Mouse (Mus musculus) neural tube, embryonic 15.5 days (tissue): ENCODE results near the gene 1700016K19Rik. TPM values are rescaled to one million over a fixed set of nuclear protein-coding genes. Genes with fewer than 3 reads are reported as not detected.

ENCODE experiments used
- ATAC-seq: fragments of 200-750 bp; cut with Nextera tagmentation; 2 replicates; pipeline ENCODE4 v1.8.0; 2017; ENCODE audit warnings: mild to moderate bottlenecking, moderate TSS enrichment, moderate library complexity; ENCODE audit not compliant: low FRiP score
- H3K27ac ChIP-seq: fragments of 300-500 bp; sonication (generic); replicated peaks from 2 replicates; pipeline ENCODE4 v1.5.1; 2015; ENCODE audit warnings: mild to moderate bottlenecking, inconsistent platforms
- H3K27me3 ChIP-seq: fragments of 300-500 bp; sonication (generic); replicated peaks from 2 replicates; pipeline ENCODE4 v1.6.1; 2015; ENCODE audit warnings: inconsistent platforms
- H3K36me3 ChIP-seq: fragments of 300-500 bp; sonication (generic); 2 replicates; pipeline ENCODE4 v1.6.1; 2015; ENCODE audit warnings: inconsistent platforms
- H3K4me1 ChIP-seq: fragments of 300-500 bp; sonication (generic); 2 replicates; pipeline ENCODE4 v1.6.1; 2015; ENCODE audit warnings: inconsistent platforms
- H3K4me2 ChIP-seq: fragments of 300-500 bp; sonication (generic); 2 replicates; pipeline ENCODE4 v1.6.1; 2015; ENCODE audit warnings: inconsistent platforms, mild to moderate bottlenecking, moderate library complexity
- H3K4me3 ChIP-seq: fragments of 300-500 bp; sonication (generic); replicated peaks from 2 replicates; pipeline ENCODE4 v1.5.1; 2015; ENCODE audit warnings: mild to moderate bottlenecking, inconsistent platforms
- H3K9ac ChIP-seq: fragments of 300-500 bp; sonication (generic); replicated peaks from 2 replicates; pipeline ENCODE4 v1.6.1; 2015; ENCODE audit warnings: mild to moderate bottlenecking, inconsistent platforms
- H3K9me3 ChIP-seq: fragments of 300-500 bp; sonication (generic); replicated peaks from 2 replicates; pipeline ENCODE4 v1.6.1; 2016; ENCODE audit warnings: inconsistent platforms
- WGBS: fragments of 180-500 bp; shearing (Covaris S2); methylation state at CpG from one replicate; pipeline ENCODE4 v1.1.7; 2015; ENCODE audit warnings: mixed read lengths; 5-methylcytosine and 5-hydroxymethylcytosine counted together
- polyA plus RNA-seq: library from polyadenylated mRNA; unstranded; fragments of >200 nt; fragmentation: Nextera tagmentation; extraction: Ambion mirVana; gene quantifications from 2 replicates; pipeline ENCODE4 v1.2.1, GENCODE M21; 2015

The 1700016K19Rik gene
- polyA plus RNA-seq, 1 experiment from 2014 or later = 3.3 TPM

DNA sequence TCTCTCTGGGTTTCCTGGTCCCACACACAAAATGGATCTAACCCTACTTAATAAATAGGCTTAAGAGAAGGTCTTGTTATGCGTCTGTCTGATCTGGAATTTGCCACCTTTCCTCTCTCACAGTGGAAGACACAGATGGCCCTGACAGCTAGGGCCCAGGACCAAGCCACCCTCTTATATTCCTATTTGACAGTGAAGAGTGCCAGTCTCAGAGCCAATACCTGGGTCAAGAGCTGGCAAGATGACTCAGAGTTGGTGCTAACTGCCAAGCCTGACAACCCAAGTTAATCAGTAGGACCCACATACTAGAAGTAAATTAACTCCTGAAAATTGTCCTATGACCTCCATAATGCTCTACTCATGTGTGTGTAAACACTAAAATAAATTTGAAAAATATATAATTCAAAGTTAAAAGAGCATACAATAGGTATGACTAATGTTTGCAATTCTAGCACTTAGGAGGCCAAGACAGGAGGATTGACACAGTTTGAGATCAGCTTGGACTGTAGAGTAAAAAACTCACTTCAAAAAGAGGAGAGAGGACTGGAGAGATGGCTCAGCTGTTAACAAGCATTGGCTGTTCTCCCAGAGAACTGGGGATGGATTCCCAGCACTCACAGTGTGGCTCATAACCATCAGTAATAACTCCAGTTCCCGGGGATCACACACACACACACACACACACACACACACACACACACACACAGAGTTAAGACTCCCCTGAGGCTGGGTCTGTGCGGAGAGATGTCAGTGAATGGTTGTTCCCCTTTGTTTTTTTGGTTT is 39.8 kb downstream of the 1700016K19Rik start:
- Histone ChIP-seq H3K27ac (no peak overlapping the region), H3K36me3 (no peaks in the 10 kb centered on the region), H3K4me3 (no peak overlapping the region), H3K4me1 (peaks cover 12% of the 10 kb centered on the region; the same call in 1 of the 2 replicates), H3K27me3 (no peaks in the 10 kb centered on the region), H3K4me2 (no peak overlapping the region), H3K9ac (no peak overlapping the region), H3K9me3 (no peaks in the 10 kb centered on the region)
- WGBS = 79% methylated on average over 3 of the region's 3 CpGs
- ATAC-seq = no peak

DNA sequence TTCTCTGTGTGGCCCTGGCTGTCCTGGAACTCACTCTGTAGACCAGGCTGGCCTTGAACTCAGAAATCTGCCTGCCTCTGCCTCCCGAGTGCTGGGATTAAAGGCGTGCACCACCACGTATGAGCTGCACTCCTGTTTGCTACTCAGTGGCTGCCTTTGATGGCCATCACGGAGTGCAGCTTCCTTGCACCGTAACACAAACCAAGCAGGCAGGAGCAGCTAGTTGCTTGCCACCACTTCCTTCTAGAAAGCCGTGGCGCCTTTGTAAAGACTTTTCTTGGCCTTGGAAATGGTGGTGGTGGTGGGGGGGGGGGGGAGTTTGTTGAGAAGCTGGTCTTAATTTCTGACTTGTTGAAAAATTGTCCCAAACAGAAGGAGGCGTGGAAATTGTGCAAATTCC is 40.4 kb downstream of the 1700016K19Rik start:
- WGBS = 87% methylated on average over 8 of the region's 8 CpGs
- no peak for ATAC-seq

DNA sequence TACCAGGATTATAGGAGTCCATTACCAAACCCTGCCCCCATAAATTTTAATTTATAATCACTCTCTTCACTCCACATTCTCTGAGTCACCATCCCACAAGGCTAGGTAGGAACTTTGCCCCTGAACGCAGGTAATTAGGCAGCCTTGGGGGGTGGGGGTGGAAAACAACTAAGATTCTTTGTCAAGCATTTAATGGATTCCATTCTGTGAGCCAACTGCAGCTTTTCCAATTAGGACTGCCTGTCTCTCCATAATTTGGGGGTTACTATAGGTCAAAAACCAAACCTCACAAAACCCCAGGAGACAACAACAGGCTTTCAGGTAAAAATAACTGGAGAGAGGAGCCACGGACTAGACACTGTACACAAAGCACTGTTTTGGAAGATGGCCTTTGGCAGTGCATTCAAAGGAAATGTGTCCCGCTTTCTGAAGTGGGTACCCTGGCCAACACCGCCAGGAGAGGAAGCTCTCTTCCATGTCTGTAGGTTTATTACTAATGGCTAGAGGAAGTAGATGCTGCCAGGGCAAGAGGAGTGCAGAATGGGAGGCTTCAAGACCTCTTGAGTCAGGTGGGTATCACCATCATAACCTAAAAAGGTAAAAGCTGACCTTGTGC is 41.2 kb downstream of the 1700016K19Rik start:
- no peak for ATAC-seq

More for the DNA sequence above, 40.4 kb downstream of the 1700016K19Rik start:
- no peaks in the 10 kb centered on the region for H3K27me3 ChIP-seq
- no peak overlapping the region for H3K9ac ChIP-seq
- H3K27ac ChIP-seq = no peak overlapping the region
- H3K4me2 ChIP-seq = no peak overlapping the region
- no peak overlapping the region for H3K4me3 ChIP-seq
- H3K36me3 ChIP-seq = peaks cover 3% of the 10 kb centered on the region; the same call in 1 of the 2 replicates
- H3K9me3 ChIP-seq = no peaks in the 10 kb centered on the region
- peaks cover 12% of the 10 kb centered on the region; the same call in 1 of the 2 replicates for H3K4me1 ChIP-seq

DNA sequence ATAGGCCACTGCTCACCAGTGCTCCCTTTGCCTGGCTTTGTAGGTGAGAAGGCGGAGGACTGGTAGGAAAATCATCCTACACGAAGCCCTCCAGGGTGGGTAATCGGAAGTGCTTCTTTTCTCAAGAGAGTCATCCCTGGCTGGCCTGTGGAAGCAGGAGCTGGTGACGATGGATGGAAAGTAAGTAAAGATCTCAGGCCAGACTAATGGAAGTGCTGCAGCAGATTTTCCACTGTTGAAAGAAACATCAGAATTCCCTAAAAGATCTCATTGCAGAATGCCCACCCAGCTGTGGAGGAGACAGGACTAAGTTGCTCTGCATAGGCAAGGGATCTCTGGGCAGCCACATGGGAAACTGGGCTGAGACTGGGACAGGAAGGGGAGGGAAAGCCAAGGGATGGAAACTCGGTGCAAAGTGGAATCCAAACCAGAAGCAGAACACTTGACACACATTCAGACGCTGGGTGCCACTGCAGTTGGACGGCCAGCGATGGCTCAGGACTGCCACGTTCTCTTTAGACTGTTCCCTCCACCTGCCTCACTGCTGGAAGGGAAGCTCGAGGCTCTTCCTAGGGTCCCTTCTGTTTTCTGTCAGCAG is 42.4 kb downstream of the 1700016K19Rik start:
- H3K4me2 ChIP-seq = no peak overlapping the region
- no peak overlapping the region for H3K9ac ChIP-seq
- no peaks in the 10 kb centered on the region for H3K9me3 ChIP-seq
- H3K27ac ChIP-seq = no peak overlapping the region
- no peak for ATAC-seq
- no peaks in the 10 kb centered on the region for H3K27me3 ChIP-seq
- H3K36me3 ChIP-seq = peaks cover 23% of the 10 kb centered on the region
- peaks cover 12% of the 10 kb centered on the region; the same call in 1 of the 2 replicates for H3K4me1 ChIP-seq
- 66% methylated on average over 10 of the region's 10 CpGs for WGBS
- no peak overlapping the region for H3K4me3 ChIP-seq

More for the DNA sequence above, 41.2 kb downstream of the 1700016K19Rik start:
- 82% methylated on average over 4 of the region's 4 CpGs for WGBS
- Histone ChIP-seq H3K9me3 (no peaks in the 10 kb centered on the region), H3K36me3 (peaks cover 11% of the 10 kb centered on the region; the same call in 1 of the 2 replicates), H3K4me1 (peaks cover 12% of the 10 kb centered on the region; the same call in 1 of the 2 replicates), H3K4me3 (no peak overlapping the region), H3K4me2 (no peak overlapping the region), H3K27me3 (no peaks in the 10 kb centered on the region), H3K9ac (no peak overlapping the region), H3K27ac (no peak overlapping the region)

DNA sequence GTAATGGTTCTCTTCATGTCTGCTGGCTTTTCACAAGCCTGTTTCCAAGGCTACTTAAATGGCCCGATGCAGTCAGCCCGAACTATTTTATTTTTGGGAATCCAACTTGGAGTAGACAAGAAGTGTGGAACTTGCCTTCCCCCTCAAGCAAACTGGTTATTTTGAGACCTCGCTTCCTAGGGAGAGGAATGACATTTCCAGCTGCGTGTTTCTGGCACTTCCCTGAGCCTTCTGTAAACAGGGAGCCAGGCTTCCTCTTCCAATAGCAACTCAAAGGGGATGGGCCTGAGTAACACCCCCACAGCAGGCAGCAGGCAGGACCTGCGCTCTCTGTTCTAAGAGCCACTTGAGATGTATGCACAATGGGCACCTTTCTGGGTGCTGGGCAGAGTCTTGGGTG is 43.2 kb downstream of the 1700016K19Rik start:
- Histone ChIP-seq H3K4me1 (peaks cover 12% of the 10 kb centered on the region; the same call in 1 of the 2 replicates), H3K9me3 (no peaks in the 10 kb centered on the region), H3K4me2 (no peak overlapping the region), H3K27me3 (no peaks in the 10 kb centered on the region), H3K4me3 (no peak overlapping the region), H3K27ac (no peak overlapping the region), H3K36me3 (peaks cover 24% of the 10 kb centered on the region), H3K9ac (no peak overlapping the region)
- WGBS = 44% methylated on average over 5 of the region's 5 CpGs
- ATAC-seq = no peak

DNA sequence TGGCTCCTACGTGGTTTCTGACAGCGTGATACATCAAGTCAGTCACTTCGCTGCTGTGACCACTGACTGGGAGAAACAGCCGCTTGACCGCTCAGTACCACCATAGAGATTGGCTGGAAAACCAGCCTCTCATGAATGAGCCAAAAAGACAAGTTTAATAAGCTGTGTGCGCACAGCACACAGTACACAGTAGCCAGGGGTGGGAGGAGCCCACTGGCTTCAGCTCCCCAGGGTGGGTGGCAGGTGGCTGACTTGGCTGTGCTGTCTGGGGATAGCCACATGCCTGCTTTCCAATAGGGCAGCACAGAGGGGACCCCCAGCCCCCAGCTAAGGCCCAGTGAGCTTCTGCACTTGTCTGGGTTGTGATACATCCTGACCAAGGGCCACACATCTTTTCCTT is 44.8 kb downstream of the 1700016K19Rik start:
- Histone ChIP-seq H3K9ac (no peak overlapping the region), H3K27ac (no peak overlapping the region), H3K4me3 (no peak overlapping the region), H3K9me3 (no peaks in the 10 kb centered on the region), H3K4me2 (no peak overlapping the region), H3K27me3 (no peaks in the 10 kb centered on the region), H3K4me1 (peaks cover 12% of the 10 kb centered on the region; the same call in 1 of the 2 replicates), H3K36me3 (peaks cover 28% of the 10 kb centered on the region)
- no peak for ATAC-seq
- WGBS = 73% methylated on average over 6 of the region's 6 CpGs

DNA sequence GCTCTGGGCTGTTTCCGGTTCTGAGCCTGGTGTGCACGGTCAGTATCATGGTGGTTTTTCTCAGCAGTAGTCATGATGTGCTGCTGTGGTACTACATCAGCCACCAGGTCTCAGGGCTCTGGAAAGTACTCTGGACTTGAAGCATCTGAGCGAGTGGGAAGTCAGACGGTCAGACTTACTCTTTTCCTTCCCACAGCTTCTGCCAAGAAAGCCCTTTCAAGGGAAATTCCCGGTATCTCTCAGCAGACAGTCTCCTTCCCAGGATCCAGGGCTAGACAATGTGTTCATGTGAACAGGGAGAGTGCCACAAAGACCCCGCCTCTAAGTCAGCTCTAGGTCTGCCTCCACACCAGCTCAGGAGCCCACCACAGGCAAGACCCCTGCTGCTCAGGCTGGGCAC is 45.7 kb downstream of the 1700016K19Rik start:
- 83% methylated on average over 6 of the region's 6 CpGs for WGBS
- no peak overlapping the region for H3K9ac ChIP-seq
- no peak overlapping the region for H3K27ac ChIP-seq
- H3K4me3 ChIP-seq = no peak overlapping the region
- H3K4me2 ChIP-seq = no peak overlapping the region
- peaks cover 28% of the 10 kb centered on the region for H3K36me3 ChIP-seq
- no peaks in the 10 kb centered on the region for H3K27me3 ChIP-seq
- no peak for ATAC-seq
- H3K4me1 ChIP-seq = peaks cover 12% of the 10 kb centered on the region; the same call in 1 of the 2 replicates
- no peaks in the 10 kb centered on the region for H3K9me3 ChIP-seq

DNA sequence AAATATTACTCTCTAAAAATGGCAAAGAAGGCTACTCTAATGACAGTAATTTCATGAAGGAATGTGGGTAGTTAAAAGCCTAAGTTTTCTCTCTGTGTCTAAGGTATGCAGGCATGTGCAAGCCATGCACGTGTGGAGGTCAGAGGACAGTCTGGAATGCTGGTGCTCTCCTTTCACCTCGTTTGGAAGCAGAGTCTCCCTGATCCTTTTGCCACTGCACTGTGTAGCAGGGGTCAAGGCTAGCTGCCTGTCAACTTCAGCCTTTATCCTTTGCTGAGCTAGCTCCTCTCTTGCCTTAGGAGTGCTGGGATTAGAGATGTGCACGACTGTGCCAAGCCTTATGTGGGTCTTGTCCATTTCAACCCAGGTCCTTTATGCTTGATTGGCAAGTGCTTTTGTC is 50.8 kb downstream of the 1700016K19Rik start:
- no peak for ATAC-seq
- no peaks in the 10 kb centered on the region for H3K27me3 ChIP-seq
- no peak overlapping the region for H3K27ac ChIP-seq
- WGBS = 50% methylated on average over 3 of the region's 3 CpGs
- H3K36me3 ChIP-seq = peaks cover 24% of the 10 kb centered on the region
- no peak overlapping the region for H3K4me2 ChIP-seq
- no peaks in the 10 kb centered on the region for H3K4me1 ChIP-seq
- no peak overlapping the region for H3K9ac ChIP-seq
- no peak overlapping the region for H3K4me3 ChIP-seq
- no peaks in the 10 kb centered on the region for H3K9me3 ChIP-seq

DNA sequence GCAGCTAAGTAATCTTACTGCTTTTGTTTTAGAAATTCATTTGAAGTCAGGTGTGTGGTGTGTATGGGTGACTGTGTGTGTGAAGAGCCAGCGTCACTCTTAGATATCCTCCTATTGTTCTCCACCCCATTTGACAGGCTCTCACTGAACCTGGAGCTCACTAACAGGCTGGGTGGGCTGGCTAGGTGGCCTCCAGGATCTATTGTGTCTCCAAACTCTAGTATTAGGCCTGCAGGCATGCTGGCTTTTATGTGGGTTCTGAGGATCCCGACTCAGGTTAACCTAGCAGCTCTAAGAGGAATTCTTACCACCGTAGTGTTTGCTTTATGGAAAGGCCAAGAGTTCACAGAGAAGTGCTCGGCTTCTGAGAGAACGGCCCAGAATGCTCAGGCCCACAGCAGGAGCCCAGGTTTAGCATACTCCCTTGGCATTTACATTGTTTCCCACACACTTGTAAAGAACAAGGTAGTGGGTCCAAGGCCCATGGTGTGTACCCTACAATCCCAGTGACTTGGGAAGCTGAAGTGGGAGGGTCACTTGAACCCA is 51.3 kb downstream of the 1700016K19Rik start:
- 34% methylated on average over 5 of the region's 5 CpGs for WGBS
- no peak overlapping the region for H3K9ac ChIP-seq
- H3K36me3 ChIP-seq = peaks cover 19% of the 10 kb centered on the region
- H3K27me3 ChIP-seq = no peaks in the 10 kb centered on the region
- H3K4me2 ChIP-seq = no peak overlapping the region
- no peaks in the 10 kb centered on the region for H3K4me1 ChIP-seq
- no peak overlapping the region for H3K27ac ChIP-seq
- H3K9me3 ChIP-seq = no peaks in the 10 kb centered on the region
- H3K4me3 ChIP-seq = no peak overlapping the region
- no peak for ATAC-seq

DNA sequence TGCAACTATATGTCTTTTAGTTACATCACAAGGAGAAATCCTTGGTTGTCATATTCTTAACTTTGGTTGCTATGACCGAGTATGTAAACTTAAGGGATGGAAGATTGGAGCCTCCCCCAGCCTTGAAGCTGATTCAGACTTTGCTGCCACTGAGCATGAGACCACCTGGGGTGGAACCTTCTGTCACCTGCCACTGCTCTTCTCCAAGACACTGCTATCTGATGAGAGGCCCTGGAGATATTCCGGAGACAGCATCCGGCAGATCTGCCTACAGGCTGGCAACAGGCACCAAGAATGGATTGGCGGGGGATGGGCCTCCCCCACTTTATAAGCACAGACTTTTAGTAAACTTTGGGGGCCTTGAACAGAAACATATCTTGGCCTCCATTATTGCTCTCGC is 52.8 kb downstream of the 1700016K19Rik start:
- WGBS = 90% methylated on average over 5 of the region's 5 CpGs
- H3K4me3 ChIP-seq = no peak overlapping the region
- no peak for ATAC-seq
- H3K27ac ChIP-seq = no peak overlapping the region
- H3K36me3 ChIP-seq = peaks cover 7% of the 10 kb centered on the region; the same call in 1 of the 2 replicates
- H3K9ac ChIP-seq = no peak overlapping the region
- H3K4me2 ChIP-seq = no peak overlapping the region
- no peaks in the 10 kb centered on the region for H3K4me1 ChIP-seq
- no peaks in the 10 kb centered on the region for H3K9me3 ChIP-seq
- H3K27me3 ChIP-seq = no peaks in the 10 kb centered on the region
